Mouse (Mus musculus) kidney, postnatal 0 days (tissue): ENCODE results near the gene Sugp1. TPM values are rescaled to one million over a fixed set of nuclear protein-coding genes. Genes with fewer than 3 reads are reported as not detected.
A peak's percentile ranks its signal among the peaks of the same experiment; 100 is the strongest.

Experiments
- ATAC-seq: fragments of 200-750 bp; cut with Nextera tagmentation; replicated peaks from 2 replicates; pipeline ENCODE4 v1.8.0; 2017; ENCODE audit warnings: low read depth, moderate number of reproducible peaks, moderate TSS enrichment, moderate library complexity; ENCODE audit not compliant: low FRiP score
- DNase-seq: peaks from one replicate; pipeline ENCODE4 v3.0.0-alpha.2; 2016; ENCODE audit warnings: low spot score
- H3K27ac ChIP-seq: fragments of 300-500 bp; sonication (generic); 2 replicates; pipeline ENCODE4 v1.5.1; 2014; ENCODE audit warnings: mild to moderate bottlenecking
- H3K27me3 ChIP-seq: fragments of 300-500 bp; sonication (generic); 2 replicates; pipeline ENCODE4 v1.6.1; 2014; ENCODE audit warnings: low read length, mixed read lengths; ENCODE audit not compliant: insufficient read depth
- H3K36me3 ChIP-seq: fragments of 300-500 bp; sonication (generic); 2 replicates; pipeline ENCODE4 v1.6.1; 2014; ENCODE audit warnings: low read length, mixed read lengths; ENCODE audit not compliant: insufficient read depth
- H3K4me1 ChIP-seq: fragments of 300-500 bp; sonication (generic); replicated peaks from 2 replicates; pipeline ENCODE4 v1.6.1; 2014; ENCODE audit warnings: antibody characterized with exemption, low read length, mixed read lengths; ENCODE audit not compliant: insufficient read depth
- H3K4me2 ChIP-seq: fragments of 300-500 bp; sonication (generic); 2 replicates; pipeline ENCODE4 v1.6.1; 2014; ENCODE audit warnings: mild to moderate bottlenecking, low read length, moderate library complexity, mixed read lengths
- H3K4me3 ChIP-seq: fragments of 300-500 bp; sonication (generic); replicated peaks from 2 replicates; pipeline ENCODE4 v1.5.1; 2014; ENCODE audit warnings: low read depth, low read length
- H3K9ac ChIP-seq: fragments of 300-500 bp; sonication (generic); 2 replicates; pipeline ENCODE4 v1.6.1; 2014; ENCODE audit warnings: low read depth, low read length
- H3K9me3 ChIP-seq: fragments of 300-500 bp; sonication (generic); replicated peaks from 2 replicates; pipeline ENCODE4 v1.6.1; 2016; ENCODE audit warnings: low read length, inconsistent platforms, mixed read lengths
- CTCF ChIP-seq: IDR thresholded peaks from 2 replicates; pipeline ENCODE4 v1.5.1; 2016; ENCODE audit warnings: antibody characterized with exemption, low read depth, mild to moderate bottlenecking, moderate library complexity
- WGBS: fragments of 180-500 bp; shearing (Covaris S2); extraction: QIAGEN DNeasy Blood & Tissue Kit; methylation state at CpG from one replicate; pipeline ENCODE4 v1.1.7; 2014; 5-methylcytosine and 5-hydroxymethylcytosine counted together
- microRNA-seq: library from miRNA; unstranded; fragments of <30 nt; microRNA quantifications from one replicate; pipeline ENCODE4, GENCODE M21; 2016
- polyA plus RNA-seq: library from polyadenylated mRNA; unstranded; fragments of >200 nt; fragmentation: Nextera tagmentation; extraction: Ambion mirVana; gene quantifications from 2 replicates; pipeline ENCODE4 v1.2.1, GENCODE M21; 2015

The Sugp1 gene
- polyA plus RNA-seq, 1 experiment from 2014 or later: 33.2 TPM

DNA sequence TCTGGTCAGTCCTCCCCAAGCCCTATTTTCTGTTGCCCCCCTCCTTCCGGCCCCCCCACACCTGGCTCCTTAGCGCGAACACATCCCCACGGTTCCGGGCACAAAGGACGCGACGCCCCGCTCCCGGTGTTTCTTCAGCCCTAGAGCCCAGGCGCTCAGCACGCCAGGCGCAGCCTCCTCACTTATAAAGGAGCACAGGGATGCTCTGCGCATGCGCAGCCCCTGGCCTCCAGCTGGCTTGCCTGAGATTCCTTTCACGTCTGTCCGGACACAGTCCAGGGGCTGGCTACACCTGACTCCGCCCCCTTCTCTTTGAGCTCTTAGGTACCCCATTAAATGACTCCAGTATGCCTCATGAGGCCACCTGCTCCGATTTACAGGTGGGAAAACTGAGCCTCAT lies 78.1 kb downstream of the Sugp1 start, which contains the start of gene Ncan:
Gene Ncan, minus strand, starts transcription at position 207 of the 400 bp plus-strand sequence.
- Histone ChIP-seq H3K4me3 (no peak within 1 kb of the TSS), H3K9ac (no peak within 1 kb of the TSS), H3K9me3 (no peaks in the 10 kb centered on the region), H3K4me1 (no peaks in the 10 kb centered on the region), H3K4me2 (peak within 1 kb of the TSS; percentile 27; the same call in 1 of the 2 replicates), H3K27ac (no peak within 1 kb of the TSS), H3K36me3 (no peaks in the 10 kb centered on the region), H3K27me3 (peaks cover 18% of the 10 kb centered on the region)
- ATAC-seq (peak; percentile 68), DNase-seq (peak; percentile 69)
- WGBS: 2% methylated on average over 19 of the region's 19 CpGs
- TF ChIP-seq CTCF: no peak

Small RNA genes lying within 50 kb of the gene (microRNA-seq; reads per million reads assigned to microRNA genes)
- gene Mir7066: not detected

Other genes starting within 250 kb of the Sugp1 start
- gene Gmip, start 234.1 kb upstream of the Sugp1 start, polyA plus RNA-seq: 5.7 and 7.0 TPM in 2 replicates
- gene Lpar2, start 220.4 kb upstream of the Sugp1 start, polyA plus RNA-seq: 0.58 and 0.94 TPM in 2 replicates
- gene Pbx4, start 210.3 kb upstream of the Sugp1 start, polyA plus RNA-seq: 7.7 and 8.3 TPM in 2 replicates
- 0.69 and 0.75 TPM in 2 replicates for gene Cilp2, start 155.1 kb upstream of the Sugp1 start, polyA plus RNA-seq
- gene Tssk6, start 140.6 kb upstream of the Sugp1 start, polyA plus RNA-seq: 3.8 and 4.0 TPM in 2 replicates
- 288 and 310 TPM in 2 replicates for gene Ndufa13, start 140.3 kb upstream of the Sugp1 start, polyA plus RNA-seq
- gene Yjefn3, start 140.1 kb upstream of the Sugp1 start, polyA plus RNA-seq: 4.8 and 5.2 TPM in 2 replicates
- gene Gatad2a, start 46.4 kb upstream of the Sugp1 start, polyA plus RNA-seq: 41.7 and 49.5 TPM in 2 replicates
- 33.8 and 36.8 TPM in 2 replicates for gene Mau2, start 79 bp upstream of the Sugp1 start, polyA plus RNA-seq
- 0.71 and 1.1 TPM in 2 replicates for gene Tm6sf2, start 30.1 kb downstream of the Sugp1 start, polyA plus RNA-seq
- gene Hapln4, start 40.6 kb downstream of the Sugp1 start, polyA plus RNA-seq: not detected in 2 replicates
- 0.03 TPM in 2 replicates for gene Ncan, start 78.1 kb downstream of the Sugp1 start, polyA plus RNA-seq
- gene Nr2c2ap, start 88.5 kb downstream of the Sugp1 start, polyA plus RNA-seq: 30.1 and 34.1 TPM in 2 replicates
- 13.4 and 13.7 TPM in 2 replicates for gene Rfxank, start 96.3 kb downstream of the Sugp1 start, polyA plus RNA-seq
- gene Borcs8, start 96.7 kb downstream of the Sugp1 start, polyA plus RNA-seq: 48.3 and 49.3 TPM in 2 replicates
- 0.28 and 0.37 TPM in 2 replicates for gene Mef2b, start 96.9 kb downstream of the Sugp1 start, polyA plus RNA-seq
- 52.3 and 62.4 TPM in 2 replicates for gene Tmem161a, start 129.5 kb downstream of the Sugp1 start, polyA plus RNA-seq
- gene Slc25a42, start 169.5 kb downstream of the Sugp1 start, polyA plus RNA-seq: 5.6 TPM in 2 replicates
- 14.0 and 17.1 TPM in 2 replicates for gene Sugp2, start 191.4 kb downstream of the Sugp1 start, polyA plus RNA-seq
- 14.1 and 16.7 TPM in 2 replicates for gene Armc6, start 191.7 kb downstream of the Sugp1 start, polyA plus RNA-seq
- 48.9 and 50.0 TPM in 2 replicates for gene Homer3, start 240.0 kb downstream of the Sugp1 start, polyA plus RNA-seq